Mouse (Mus musculus) embryonic facial prominence, embryonic 14.5 days (tissue): Measurements from ENCODE around the gene Trhde. TPM values are rescaled to one million over a fixed set of nuclear protein-coding genes. Genes with fewer than 3 reads are reported as not detected.

Experiments used
- ATAC-seq: fragments of 200-750 bp; cut with Nextera tagmentation; 2 replicates; pipeline ENCODE4 v1.8.0; 2017; ENCODE audit warnings: low read depth, moderate number of reproducible peaks, moderate TSS enrichment
- DNase-seq: peaks from one replicate; pipeline ENCODE4 v3.0.0-alpha.2; 2015; ENCODE audit warnings: low spot score
- H3K27ac ChIP-seq: fragments of 300-500 bp; sonication (generic); replicated peaks from 2 replicates; pipeline ENCODE4 v1.5.1; 2014; ENCODE audit warnings: low read depth, mild to moderate bottlenecking, low read length, moderate library complexity
- H3K27me3 ChIP-seq: fragments of 300-500 bp; sonication (generic); replicated peaks from 2 replicates; pipeline ENCODE4 v1.6.1; 2014; ENCODE audit warnings: low read length; ENCODE audit not compliant: control insufficient read depth, insufficient read depth
- H3K36me3 ChIP-seq: fragments of 300-500 bp; sonication (generic); 2 replicates; pipeline ENCODE4 v1.6.1; 2014; ENCODE audit warnings: low read length, mixed read lengths; ENCODE audit not compliant: control insufficient read depth, insufficient read depth
- H3K4me1 ChIP-seq: fragments of 300-500 bp; sonication (generic); 2 replicates; pipeline ENCODE4 v1.6.1; 2014; ENCODE audit warnings: antibody characterized with exemption, low read length; ENCODE audit not compliant: control insufficient read depth, insufficient read depth
- H3K4me2 ChIP-seq: fragments of 300-500 bp; sonication (generic); 2 replicates; pipeline ENCODE4 v1.6.1; 2014; ENCODE audit warnings: low read depth, mild to moderate bottlenecking, low read length, moderate library complexity, mixed read lengths
- H3K4me3 ChIP-seq: fragments of 300-500 bp; sonication (generic); 2 replicates; pipeline ENCODE4 v1.5.1; 2014; ENCODE audit warnings: low read depth, mild to moderate bottlenecking, low read length
- H3K9ac ChIP-seq: fragments of 300-500 bp; sonication (generic); 2 replicates; pipeline ENCODE4 v1.6.1; 2014; ENCODE audit warnings: low read depth, mild to moderate bottlenecking, low read length, moderate library complexity, mixed read lengths
- H3K9me3 ChIP-seq: fragments of 300-500 bp; sonication (generic); 2 replicates; pipeline ENCODE4 v1.6.1; 2016; ENCODE audit warnings: low read length; ENCODE audit not compliant: control insufficient read depth
- WGBS: fragments of 180-500 bp; shearing (Covaris S2); extraction: QIAGEN DNeasy Blood & Tissue Kit; methylation state at CpG from one replicate; pipeline ENCODE4 v1.1.7; 2014; 5-methylcytosine and 5-hydroxymethylcytosine counted together
- polyA plus RNA-seq: library from polyadenylated mRNA; unstranded; fragments of >200 nt; fragmentation: Nextera tagmentation; extraction: Ambion mirVana; gene quantifications from 2 replicates; pipeline ENCODE4 v1.2.1, GENCODE M21; 2014

Gene Trhde
- polyA plus RNA-seq, 1 experiment from 2014 or later, result 0.99 TPM

DNA sequence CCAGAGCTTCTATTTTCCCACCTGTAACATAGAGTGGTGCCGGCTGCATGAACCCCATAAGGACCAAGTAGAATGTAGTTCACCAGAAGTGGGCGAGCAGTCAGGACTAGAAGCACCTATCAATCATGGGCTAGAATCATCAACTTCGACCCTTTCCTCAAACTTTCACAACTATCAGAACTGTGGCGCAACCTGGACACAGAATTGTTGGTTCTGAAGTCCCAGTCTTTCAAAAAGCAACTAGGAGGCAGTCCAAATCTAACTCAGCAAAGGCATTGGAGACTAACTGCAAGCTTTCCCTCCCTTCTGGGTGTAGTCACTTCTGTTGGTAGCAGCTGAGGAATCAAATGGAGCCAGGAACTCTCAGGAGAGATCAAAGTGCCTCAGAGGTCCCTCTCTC lies 2.6 kb downstream of the Trhde start:
- 87% methylated on average over 4 of the region's 4 CpGs for WGBS
- H3K4me2 ChIP-seq, result no peak overlapping the region
- H3K9me3 ChIP-seq, result no peaks in the 10 kb centered on the region
- no peak for ATAC-seq
- H3K4me1 ChIP-seq, result no peaks in the 10 kb centered on the region
- peaks cover 49% of the 10 kb centered on the region for H3K27me3 ChIP-seq
- H3K27ac ChIP-seq, result no peak overlapping the region
- no peak for DNase-seq
- no peak overlapping the region for H3K9ac ChIP-seq
- no peaks in the 10 kb centered on the region for H3K36me3 ChIP-seq
- H3K4me3 ChIP-seq, result no peak overlapping the region

DNA sequence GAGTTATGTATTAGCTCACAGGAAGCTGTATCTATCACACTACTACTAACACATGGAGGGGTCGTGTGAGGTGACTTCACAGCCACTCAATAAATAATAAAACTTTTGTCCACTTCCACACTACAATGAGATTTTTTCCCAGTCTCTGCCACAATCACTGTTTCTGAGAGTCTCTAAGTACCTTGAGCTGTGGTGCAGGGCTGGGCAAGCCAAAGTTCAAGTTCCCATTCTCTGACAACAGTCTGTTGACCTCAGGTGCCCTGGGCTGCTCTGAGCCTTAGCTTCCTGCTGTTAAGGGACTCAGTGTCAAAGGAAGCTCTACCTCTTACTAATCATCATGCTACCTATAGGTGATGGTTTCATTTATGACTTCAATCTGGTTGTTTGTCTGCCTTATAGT lies 3.3 kb downstream of the Trhde start:
- Histone ChIP-seq H3K36me3 (no peaks in the 10 kb centered on the region), H3K4me2 (no peak overlapping the region), H3K9ac (no peak overlapping the region), H3K27me3 (peaks cover 49% of the 10 kb centered on the region), H3K4me1 (no peaks in the 10 kb centered on the region), H3K4me3 (no peak overlapping the region), H3K9me3 (no peaks in the 10 kb centered on the region), H3K27ac (no peak overlapping the region)
- no peak for DNase-seq
- 38% methylated on average over 1 of the region's 1 CpGs for WGBS
- no peak for ATAC-seq

DNA sequence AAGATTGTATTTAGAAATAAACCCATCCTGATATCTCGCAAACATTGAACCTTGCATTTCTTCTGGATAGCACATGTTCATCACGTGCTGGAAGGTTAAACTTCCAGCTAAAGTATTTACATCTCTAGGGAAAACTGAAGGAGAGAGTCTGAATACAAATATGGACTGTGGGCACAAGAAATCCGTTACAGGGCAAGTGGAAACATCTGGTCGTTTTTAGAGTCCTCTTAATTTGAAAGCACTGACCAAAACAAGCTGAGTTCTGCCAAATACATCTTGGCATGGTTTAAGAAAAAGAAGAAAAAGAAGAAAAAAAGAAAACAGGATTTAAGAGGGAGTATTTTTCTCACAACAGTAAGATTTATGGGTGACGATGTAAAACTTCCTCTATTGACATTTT lies 3.9 kb downstream of the Trhde start:
- H3K9me3 ChIP-seq, result no peaks in the 10 kb centered on the region
- 26% methylated on average over 5 of the region's 5 CpGs for WGBS
- no peaks in the 10 kb centered on the region for H3K4me1 ChIP-seq
- ATAC-seq (no peak), DNase-seq (no peak)
- H3K27ac ChIP-seq, result no peak overlapping the region
- H3K9ac ChIP-seq, result no peak overlapping the region
- H3K27me3 ChIP-seq, result peaks cover 45% of the 10 kb centered on the region
- H3K36me3 ChIP-seq, result no peaks in the 10 kb centered on the region
- H3K4me2 ChIP-seq, result no peak overlapping the region
- no peak overlapping the region for H3K4me3 ChIP-seq

DNA sequence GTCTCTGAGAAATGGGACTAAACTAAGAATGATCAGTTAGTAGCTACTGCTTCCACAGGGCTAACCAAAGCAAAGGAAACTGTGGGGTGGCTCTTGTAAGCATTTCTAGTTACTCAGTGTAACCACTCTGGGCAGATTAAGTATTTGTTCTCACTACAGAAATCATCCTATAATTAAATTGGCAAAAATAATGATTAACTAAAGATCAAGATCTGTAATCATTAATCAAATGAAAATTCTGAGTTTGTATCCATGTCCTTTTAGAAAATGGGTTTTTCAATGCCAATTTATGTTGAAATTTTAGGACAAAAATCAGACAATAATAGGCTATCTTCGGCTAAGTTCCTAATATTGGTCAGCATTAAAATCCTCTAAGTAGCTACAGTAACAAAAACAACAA lies 4.4 kb downstream of the Trhde start:
- H3K9ac ChIP-seq, result no peak overlapping the region
- WGBS, result 86% methylated on average over 1 of the region's 1 CpGs
- ATAC-seq, result no peak
- no peak for DNase-seq
- H3K27me3 ChIP-seq, result peaks cover 39% of the 10 kb centered on the region
- no peak overlapping the region for H3K27ac ChIP-seq
- no peaks in the 10 kb centered on the region for H3K36me3 ChIP-seq
- no peak overlapping the region for H3K4me2 ChIP-seq
- H3K4me1 ChIP-seq, result no peaks in the 10 kb centered on the region
- H3K9me3 ChIP-seq, result no peaks in the 10 kb centered on the region
- H3K4me3 ChIP-seq, result no peak overlapping the region

DNA sequence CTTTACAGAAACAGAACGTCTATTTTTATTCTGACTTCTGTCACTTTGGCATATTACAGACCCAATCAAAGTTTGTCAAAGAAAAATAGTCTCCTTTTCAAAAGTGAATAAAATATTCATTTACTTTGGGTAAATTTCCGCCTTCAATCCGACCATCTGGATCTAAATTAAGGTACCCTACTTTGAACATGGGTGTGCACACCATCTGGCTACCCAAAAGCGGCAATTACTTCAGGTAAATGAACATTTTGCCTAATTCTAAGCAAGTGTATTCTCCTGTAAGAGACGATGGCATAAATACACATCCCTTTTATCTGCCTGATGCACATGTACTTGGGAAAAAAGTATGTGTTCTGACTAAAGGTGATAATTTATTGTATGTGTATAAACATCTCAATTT lies 5.2 kb downstream of the Trhde start:
- 80% methylated on average over 5 of the region's 5 CpGs for WGBS
- H3K36me3 ChIP-seq, result no peaks in the 10 kb centered on the region
- no peak overlapping the region for H3K9ac ChIP-seq
- H3K27ac ChIP-seq, result no peak overlapping the region
- H3K27me3 ChIP-seq, result peaks cover 31% of the 10 kb centered on the region
- H3K4me3 ChIP-seq, result no peak overlapping the region
- ATAC-seq (no peak), DNase-seq (no peak)
- H3K4me1 ChIP-seq, result no peaks in the 10 kb centered on the region
- H3K4me2 ChIP-seq, result no peak overlapping the region
- no peaks in the 10 kb centered on the region for H3K9me3 ChIP-seq

- Histone ChIP-seq H3K9ac (no peak overlapping the region), H3K36me3 (no peaks in the 10 kb centered on the region), H3K27ac (no peak overlapping the region), H3K4me3 (no peak overlapping the region), H3K9me3 (no peaks in the 10 kb centered on the region), H3K27me3 (peaks cover 5% of the 10 kb centered on the region; the same call in 1 of the 2 replicates), H3K4me1 (no peaks in the 10 kb centered on the region), H3K4me2 (no peak overlapping the region)
- DNase-seq (no peak), ATAC-seq (no peak)
- 58% methylated on average over 6 of the region's 6 CpGs for WGBS
Measured at GRCm38 (mm10) chr10:114794214-114794613, 7.9 kb downstream of the Trhde start.

- H3K27ac ChIP-seq, result no peak overlapping the region
- H3K4me2 ChIP-seq, result no peak overlapping the region
- ATAC-seq (no peak), DNase-seq (no peak)
- no peaks in the 10 kb centered on the region for H3K4me1 ChIP-seq
- H3K4me3 ChIP-seq, result no peak overlapping the region
- 75% methylated on average over 4 of the region's 4 CpGs for WGBS
- H3K27me3 ChIP-seq, result no peaks in the 10 kb centered on the region
- H3K36me3 ChIP-seq, result no peaks in the 10 kb centered on the region
- no peaks in the 10 kb centered on the region for H3K9me3 ChIP-seq
- H3K9ac ChIP-seq, result no peak overlapping the region
Measured at GRCm38 (mm10) chr10:114765914-114766313, 36.2 kb downstream of the Trhde start.

DNA sequence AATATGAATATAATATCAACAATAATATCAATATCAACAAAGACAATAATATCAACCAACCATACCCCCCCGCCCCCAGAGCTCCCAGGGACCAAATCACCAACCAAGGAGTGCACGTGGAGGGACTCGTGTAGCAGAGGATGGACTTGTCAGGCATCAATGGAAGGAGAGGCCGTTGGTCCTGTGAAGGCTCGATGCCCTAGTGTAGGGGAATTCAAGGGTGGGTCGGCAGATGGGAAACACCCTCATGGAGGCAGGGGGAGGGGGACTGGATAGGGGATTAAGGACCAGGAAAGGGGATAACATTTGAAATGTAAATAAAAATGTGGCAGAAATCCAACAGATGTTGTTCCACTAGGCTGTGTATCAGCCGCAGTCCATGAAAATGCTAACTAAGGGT lies 40.0 kb downstream of the Trhde start:
- Histone ChIP-seq H3K36me3 (no peaks in the 10 kb centered on the region), H3K9me3 (no peaks in the 10 kb centered on the region), H3K4me2 (no peak overlapping the region), H3K27ac (no peak overlapping the region), H3K4me1 (no peaks in the 10 kb centered on the region), H3K4me3 (no peak overlapping the region), H3K27me3 (no peaks in the 10 kb centered on the region), H3K9ac (no peak overlapping the region)
- DNase-seq, result no peak
- 85% methylated on average over 7 of the region's 7 CpGs for WGBS
- ATAC-seq, result no peak

GRCm38 (mm10) chr10:114759240-114759639 lies 42.9 kb downstream of the Trhde start:
- Histone ChIP-seq H3K4me1 (no peaks in the 10 kb centered on the region), H3K27me3 (no peaks in the 10 kb centered on the region), H3K4me2 (no peak overlapping the region), H3K27ac (no peak overlapping the region), H3K9ac (no peak overlapping the region), H3K36me3 (no peaks in the 10 kb centered on the region), H3K9me3 (no peaks in the 10 kb centered on the region), H3K4me3 (no peak overlapping the region)
- DNase-seq (no peak), ATAC-seq (no peak)
- WGBS, result 56% methylated on average over 3 of the region's 3 CpGs
